Mouse (Mus musculus) myocyte (in vitro differentiated cells): ENCODE results near the gene Esrra. TPM values are rescaled to one million over a fixed set of nuclear protein-coding genes. Genes with fewer than 3 reads are reported as not detected.

Experiments
- H3K27me3 ChIP-seq: one replicate; pipeline ENCODE4 v1.6.1; 2011; ENCODE audit not compliant: control insufficient read depth, insufficient read depth, insufficient read length
- H3K36me3 ChIP-seq: one replicate; pipeline ENCODE4 v1.6.1; 2011; ENCODE audit not compliant: control insufficient read depth, insufficient read depth
- H3K4me2 ChIP-seq: one replicate; pipeline ENCODE4 v1.6.1; 2011; ENCODE audit warnings: low read depth, control low read depth
- H3K4me3 ChIP-seq: one replicate; pipeline ENCODE4 v1.5.1; 2011; ENCODE audit warnings: mild to moderate bottlenecking, control low read depth, moderate library complexity
- H3K79me2 ChIP-seq: one replicate; pipeline ENCODE4 v1.6.1; 2011; ENCODE audit not compliant: control insufficient read depth, insufficient read depth
- H3ac ChIP-seq: one replicate; pipeline ENCODE4 v1.6.1; 2011; ENCODE audit not compliant: control insufficient read depth, insufficient read length
- CEBPB ChIP-seq: IDR thresholded peaks from 2 replicates; pipeline ENCODE4 v1.6.1; 2011; ENCODE audit warnings: mild to moderate bottlenecking, moderate library complexity; ENCODE audit not compliant: poor library complexity, insufficient read depth, severe bottlenecking
- E2F4 ChIP-seq: IDR thresholded peaks from one replicate; pipeline ENCODE4 v1.6.1; 2011; ENCODE audit warnings: mild to moderate bottlenecking, control low read depth, moderate library complexity; ENCODE audit not compliant: insufficient read depth
- MAX ChIP-seq: IDR thresholded peaks from one replicate; pipeline ENCODE4 v1.6.1; 2011; ENCODE audit warnings: low read depth, mild to moderate bottlenecking, control low read depth
- MYOD1 ChIP-seq, 3 experiments: IDR thresholded peaks; one replicate each; pipeline ENCODE4 v1.6.1; 2011; ENCODE audit warnings: control low read depth in 2 of 3, low read depth in 2 of 3, mild to moderate bottlenecking in 2 of 3, moderate library complexity in 1 of 3; ENCODE audit not compliant: insufficient read length in 2 of 3, control insufficient read depth in 1 of 3
- MYOG ChIP-seq, 3 experiments: IDR thresholded peaks; one replicate each; pipeline ENCODE4 v1.6.1; 2011; ENCODE audit warnings: control low read depth in 2 of 3, low read depth in 2 of 3, mild to moderate bottlenecking in 2 of 3; ENCODE audit not compliant: insufficient read length in 2 of 3, control insufficient read depth in 1 of 3, insufficient read depth in 1 of 3
- POLR2A ChIP-seq: IDR thresholded peaks from one replicate; pipeline ENCODE4 v1.6.1; 2011; ENCODE audit warnings: low read depth, mild to moderate bottlenecking, control low read depth, moderate library complexity; ENCODE audit not compliant: insufficient read length
- POLR2AphosphoS2 ChIP-seq: IDR thresholded peaks from one replicate; pipeline ENCODE4 v1.6.1; 2011; ENCODE audit warnings: low read depth, control low read depth; ENCODE audit not compliant: insufficient read length
- REST ChIP-seq: IDR thresholded peaks from one replicate; pipeline ENCODE4 v1.6.1; 2011; ENCODE audit warnings: mild to moderate bottlenecking, control low read depth, moderate library complexity; ENCODE audit not compliant: insufficient read depth, insufficient read length
- SRF ChIP-seq: IDR thresholded peaks from one replicate; pipeline ENCODE4 v1.6.1; 2011; ENCODE audit warnings: low read depth; ENCODE audit not compliant: control insufficient read depth, insufficient read length
- TCF12 ChIP-seq: IDR thresholded peaks from one replicate; pipeline ENCODE4 v1.6.1; 2011; ENCODE audit warnings: mild to moderate bottlenecking, control low read depth; ENCODE audit not compliant: poor library complexity, insufficient read depth, severe bottlenecking
- TCF3 ChIP-seq: IDR thresholded peaks from one replicate; pipeline ENCODE4 v1.6.1; 2011; ENCODE audit warnings: low read depth, control low read depth; ENCODE audit not compliant: insufficient read length
- USF1 ChIP-seq: IDR thresholded peaks from one replicate; pipeline ENCODE4 v1.6.1; 2011; ENCODE audit warnings: low read depth, mild to moderate bottlenecking, control low read depth, moderate library complexity
- polyA plus RNA-seq: library from polyadenylated mRNA; unstranded; fragments of >200 nt; fragmentation: generic; extraction: Trizol; gene quantifications from one replicate; pipeline ENCODE4 v1.2.1, GENCODE M21; 2012; ENCODE audit warnings: missing spikeins

The Esrra gene
- polyA plus RNA-seq, 1 experiment = 52.7 TPM

- no peaks in the 10 kb centered on the region for H3K79me2 ChIP-seq
- peak overlapping the region; percentile 63 for H3ac ChIP-seq
- TF ChIP-seq POLR2A = peak; percentile 54
- no peak for TF ChIP-seq REST
- peak; percentile 88 for TF ChIP-seq POLR2AphosphoS2
- TF ChIP-seq MYOG (IDR thresholded peaks at IDR 0.05; ENCODE audit: control insufficient read depth in 1 of 3, insufficient read depth in 1 of 3, insufficient read length in 2 of 3, low read depth in 2 of 3) = no peak
- TF ChIP-seq TCF3 = no peak
- no peak for TF ChIP-seq TCF12
- TF ChIP-seq E2F4 = no peak
- TF ChIP-seq MAX = no peak
- TF ChIP-seq CEBPB = 0 out of 2 replicates have a peak, but pooled peaks have one; percentile 12
- no peak for TF ChIP-seq USF1
- no peak for TF ChIP-seq SRF
- TF ChIP-seq MYOD1 (IDR thresholded peaks at IDR 0.05; ENCODE audit: control insufficient read depth in 1 of 3, insufficient read length in 2 of 3, low read depth in 2 of 3) = peak in 1 of 3 experiments; percentile 8
- peak overlapping the region; percentile 86 for H3K4me3 ChIP-seq
- no peaks in the 10 kb centered on the region for H3K27me3 ChIP-seq
- no peaks in the 10 kb centered on the region for H3K36me3 ChIP-seq
- H3K4me2 ChIP-seq = peak overlapping the region; percentile 98
Observed at GRCm38 (mm10) chr19:6951994-6952711, 30.5 kb upstream of the Esrra start.

- peak; percentile 72 for TF ChIP-seq POLR2A
- TF ChIP-seq MYOD1 (IDR thresholded peaks at IDR 0.05; ENCODE audit: control insufficient read depth in 1 of 3, insufficient read length in 2 of 3, low read depth in 2 of 3) = no peak
- TF ChIP-seq CEBPB = no peak
- TF ChIP-seq TCF3 = no peak
- no peak for TF ChIP-seq E2F4
- TF ChIP-seq SRF = peak; percentile 21
- TF ChIP-seq REST = no peak
- no peak for TF ChIP-seq USF1
- TF ChIP-seq MAX = peak; percentile 18
- peak; percentile 79 for TF ChIP-seq POLR2AphosphoS2
- TF ChIP-seq MYOG (IDR thresholded peaks at IDR 0.05; ENCODE audit: control insufficient read depth in 1 of 3, insufficient read depth in 1 of 3, insufficient read length in 2 of 3, low read depth in 2 of 3) = no peak
- Histone ChIP-seq H3K4me2 (peak overlapping the region; percentile 98), H3K4me3 (peak overlapping the region; percentile 86), H3K79me2 (no peaks in the 10 kb centered on the region), H3K27me3 (no peaks in the 10 kb centered on the region), H3K36me3 (no peaks in the 10 kb centered on the region), H3ac (peak overlapping the region; percentile 63)
Observed at GRCm38 (mm10) chr19:6951381-6951968, 29.9 kb upstream of the Esrra start.

- H3K4me3 ChIP-seq = peak overlapping the region; percentile 86
- no peaks in the 10 kb centered on the region for H3K79me2 ChIP-seq
- H3ac ChIP-seq = peak overlapping the region; percentile 63
- no peaks in the 10 kb centered on the region for H3K27me3 ChIP-seq
- peak overlapping the region; percentile 87 for H3K4me2 ChIP-seq
- TF ChIP-seq TCF3 = no peak
- TF ChIP-seq POLR2AphosphoS2 = peak; percentile 94
- TF ChIP-seq MYOG (IDR thresholded peaks at IDR 0.05; ENCODE audit: control insufficient read depth in 1 of 3, insufficient read depth in 1 of 3, insufficient read length in 2 of 3, low read depth in 2 of 3) = no peak
- no peak for TF ChIP-seq REST
- peak; percentile 74 for TF ChIP-seq POLR2A
- no peak for TF ChIP-seq SRF
- TF ChIP-seq E2F4 = no peak
- no peak for TF ChIP-seq MYOD1 (IDR thresholded peaks at IDR 0.05; ENCODE audit: control insufficient read depth in 1 of 3, insufficient read length in 2 of 3, low read depth in 2 of 3)
- no peak for TF ChIP-seq MAX
- no peaks in the 10 kb centered on the region for H3K36me3 ChIP-seq
Observed at GRCm38 (mm10) chr19:6950613-6951153, 29.1 kb upstream of the Esrra start.

GRCm38 (mm10) chr19:6949951-6950350 is 28.3 kb upstream of the Esrra start:
- Histone ChIP-seq H3K27me3 (no peaks in the 10 kb centered on the region), H3K4me3 (peak overlapping the region; percentile 86), H3K4me2 (peak overlapping the region; percentile 87), H3K79me2 (no peaks in the 10 kb centered on the region), H3ac (peak overlapping the region; percentile 63), H3K36me3 (no peaks in the 10 kb centered on the region)
- no peak for TF ChIP-seq SRF
- no peak for TF ChIP-seq MYOG (IDR thresholded peaks at IDR 0.05; ENCODE audit: control insufficient read depth in 1 of 3, insufficient read depth in 1 of 3, insufficient read length in 2 of 3, low read depth in 2 of 3)
- TF ChIP-seq E2F4 = no peak
- TF ChIP-seq CEBPB = no peak
- TF ChIP-seq POLR2AphosphoS2 = no peak
- TF ChIP-seq REST = no peak
- no peak for TF ChIP-seq MAX
- no peak for TF ChIP-seq POLR2A
- no peak for TF ChIP-seq TCF3
- TF ChIP-seq TCF12 = no peak
- TF ChIP-seq MYOD1 (IDR thresholded peaks at IDR 0.05; ENCODE audit: control insufficient read depth in 1 of 3, insufficient read length in 2 of 3, low read depth in 2 of 3) = no peak
- no peak for TF ChIP-seq USF1
